Mouse (Mus musculus) macrophage (primary cell): ENCODE results near the gene Dzip1. TPM values are rescaled to one million over a fixed set of nuclear protein-coding genes. Genes with fewer than 3 reads are reported as not detected.

Experiments used
- H3K27ac ChIP-seq: fragments of 350-480 bp; formaldehyde crosslinking; 2 replicates; pipeline ENCODE4 v1.9.0; 2021
- H3K36me3 ChIP-seq: fragments of 350-480 bp; formaldehyde crosslinking; 2 replicates; pipeline ENCODE4 v1.9.0; 2021; ENCODE audit errors: inconsistent target
- H3K4me3 ChIP-seq: fragments of 350-480 bp; formaldehyde crosslinking; 2 replicates; pipeline ENCODE4 v1.9.0; 2021; ENCODE audit errors: inconsistent target
- H3K79me2 ChIP-seq: fragments of 350-480 bp; formaldehyde crosslinking; 2 replicates; pipeline ENCODE4 v1.9.0; 2021; ENCODE audit errors: inconsistent target
- WGBS: methylation state at CpG from one replicate; pipeline ENCODE4 v1.1.7; 2026; ENCODE audit warnings: inconsistent platforms; ENCODE audit not compliant: missing documents; 5-methylcytosine and 5-hydroxymethylcytosine counted together
- polyA plus RNA-seq: library from polyadenylated mRNA; stranded (reverse); fragments of 250-400 nt; gene quantifications from 3 replicates; pipeline ENCODE4 v1.2.4, GENCODE M21; 2018; ENCODE audit warnings: inconsistent platforms

Gene Dzip1
- polyA plus RNA-seq, 1 experiment from 2014 or later = 0.09 TPM

- Histone ChIP-seq H3K36me3 (no peaks in the 10 kb centered on the region), H3K79me2 (peaks cover 30% of the 10 kb centered on the region), H3K4me3 (no peak overlapping the region), H3K27ac (no peak overlapping the region)
- WGBS = 81% methylated on average over 3 of the region's 3 CpGs
Observed at GRCm38 (mm10) chr14:118936236-118936635, 11.0 kb upstream of the Dzip1 start.

GRCm38 (mm10) chr14:118934686-118935085, 9.4 kb upstream of the Dzip1 start:
- H3K27ac ChIP-seq = no peak overlapping the region
- WGBS = 95% methylated on average over 9 of the region's 9 CpGs
- H3K79me2 ChIP-seq = peaks cover 14% of the 10 kb centered on the region

DNA sequence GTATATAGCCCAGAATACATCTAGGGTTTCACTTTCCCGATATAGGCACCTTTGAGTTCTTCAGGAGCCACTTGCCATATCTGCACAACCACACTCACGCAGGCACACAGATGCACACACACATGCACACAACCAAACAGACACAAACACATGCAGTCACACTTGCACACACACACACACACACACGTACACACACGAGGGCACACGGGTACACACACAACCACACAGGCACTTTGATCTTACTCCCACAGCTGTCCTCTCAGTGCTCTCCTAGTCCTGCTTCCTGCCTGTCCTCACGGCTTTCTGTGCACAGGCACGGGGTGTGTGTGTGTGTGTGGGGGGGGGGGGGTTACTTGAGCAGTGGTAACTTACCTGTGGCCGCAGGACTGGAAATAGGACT, 7.7 kb upstream of the Dzip1 start:
- Histone ChIP-seq H3K4me3 (no peak overlapping the region), H3K36me3 (no peaks in the 10 kb centered on the region), H3K27ac (no peak overlapping the region), H3K79me2 (no peaks in the 10 kb centered on the region)
- 58% methylated on average over 5 of the region's 8 CpGs for WGBS

More at GRCm38 (mm10) chr14:118934686-118935085, 9.4 kb upstream of the Dzip1 start:
- no peaks in the 10 kb centered on the region for H3K36me3 ChIP-seq
- H3K4me3 ChIP-seq = no peak overlapping the region

- H3K36me3 ChIP-seq = no peaks in the 10 kb centered on the region
- 89% methylated on average over 2 of the region's 2 CpGs for WGBS
- no peaks in the 10 kb centered on the region for H3K79me2 ChIP-seq
- no peak overlapping the region for H3K27ac ChIP-seq
- H3K4me3 ChIP-seq = no peak overlapping the region
Observed at GRCm38 (mm10) chr14:118931181-118931580, 5.9 kb upstream of the Dzip1 start.

DNA sequence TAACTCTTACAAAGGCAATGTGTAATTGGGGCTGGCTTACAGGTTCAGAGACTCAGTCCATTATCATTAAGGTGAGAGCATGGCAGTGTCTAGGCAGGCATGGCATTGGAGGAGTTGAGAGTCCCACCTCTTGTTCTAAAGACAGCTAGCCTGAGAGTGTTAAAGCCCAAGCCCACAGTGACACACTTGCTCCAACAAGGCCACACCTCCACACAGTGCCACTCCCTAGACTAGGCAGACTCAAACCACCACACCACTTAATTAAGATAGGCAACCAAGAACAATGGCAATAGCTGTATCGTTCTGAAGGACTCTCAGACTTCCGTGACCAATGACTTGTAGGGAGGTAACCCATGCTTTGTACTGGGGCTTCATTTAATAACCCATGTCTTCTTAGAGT, 5.5 kb upstream of the Dzip1 start:
- WGBS = 77% methylated on average over 2 of the region's 2 CpGs
- Histone ChIP-seq H3K36me3 (no peaks in the 10 kb centered on the region), H3K79me2 (no peaks in the 10 kb centered on the region), H3K4me3 (no peak overlapping the region), H3K27ac (no peak overlapping the region)

DNA sequence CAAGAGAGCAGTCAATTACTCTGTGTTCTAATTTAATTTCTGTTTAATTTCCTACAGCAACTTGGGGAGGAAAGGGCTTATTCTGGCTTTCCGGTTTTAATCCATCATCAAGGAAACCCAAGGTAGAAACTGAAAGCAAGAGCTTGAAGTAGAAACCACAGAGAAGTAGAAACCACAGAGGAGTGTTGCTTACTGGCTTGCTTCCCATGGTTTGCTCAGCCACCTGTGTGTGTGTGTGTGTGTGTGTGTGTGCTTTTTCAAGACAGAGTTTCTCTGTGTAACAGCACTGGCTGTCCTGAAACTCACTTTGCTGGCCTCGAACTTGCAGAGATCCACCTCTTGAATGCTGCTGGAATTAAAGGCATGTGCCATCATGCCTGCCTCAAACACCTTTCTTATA, 4.5 kb upstream of the Dzip1 start:
- H3K27ac ChIP-seq = no peak overlapping the region
- WGBS = 6% methylated on average over 2 of the region's 2 CpGs
- H3K79me2 ChIP-seq = no peaks in the 10 kb centered on the region
- H3K4me3 ChIP-seq = no peak overlapping the region
- H3K36me3 ChIP-seq = no peaks in the 10 kb centered on the region

GRCm38 (mm10) chr14:118928565-118928964, 3.3 kb upstream of the Dzip1 start:
- H3K79me2 ChIP-seq = no peaks in the 10 kb centered on the region
- no peak overlapping the region for H3K27ac ChIP-seq
- H3K4me3 ChIP-seq = no peak overlapping the region
- 100% methylated on average over 3 of the region's 3 CpGs for WGBS
- no peaks in the 10 kb centered on the region for H3K36me3 ChIP-seq

DNA sequence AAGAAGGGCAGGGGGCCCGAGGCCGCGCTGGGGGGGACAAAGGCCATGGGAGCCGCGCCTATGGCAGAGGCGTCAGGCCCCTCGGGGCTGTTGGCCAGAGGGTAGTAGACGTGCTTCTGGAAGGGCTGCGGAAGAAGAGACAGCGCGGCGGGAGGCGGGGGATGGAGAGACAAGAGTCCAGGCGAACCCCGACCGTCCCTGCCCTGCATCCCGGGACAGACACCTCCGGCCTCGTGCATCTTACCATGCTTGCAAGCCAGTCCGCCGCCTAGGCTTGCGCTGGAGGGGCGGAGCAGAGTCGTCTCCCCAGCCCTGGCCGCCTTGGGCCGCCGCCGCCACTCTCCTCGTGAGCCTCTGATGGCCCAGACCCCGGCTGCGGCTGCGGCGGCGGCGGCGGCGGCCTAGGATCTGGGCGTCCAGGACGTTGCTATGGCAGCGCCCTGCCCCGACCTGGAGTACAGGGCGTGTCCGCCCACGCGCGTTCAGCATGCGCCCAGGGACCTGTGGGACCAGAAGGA, 2.5 kb downstream of the Dzip1 start:
- H3K79me2 ChIP-seq = no peaks in the 10 kb centered on the region
- WGBS = 8% methylated on average over 47 of the region's 47 CpGs
- H3K36me3 ChIP-seq = no peaks in the 10 kb centered on the region
- no peak overlapping the region for H3K27ac ChIP-seq
- no peak overlapping the region for H3K4me3 ChIP-seq

DNA sequence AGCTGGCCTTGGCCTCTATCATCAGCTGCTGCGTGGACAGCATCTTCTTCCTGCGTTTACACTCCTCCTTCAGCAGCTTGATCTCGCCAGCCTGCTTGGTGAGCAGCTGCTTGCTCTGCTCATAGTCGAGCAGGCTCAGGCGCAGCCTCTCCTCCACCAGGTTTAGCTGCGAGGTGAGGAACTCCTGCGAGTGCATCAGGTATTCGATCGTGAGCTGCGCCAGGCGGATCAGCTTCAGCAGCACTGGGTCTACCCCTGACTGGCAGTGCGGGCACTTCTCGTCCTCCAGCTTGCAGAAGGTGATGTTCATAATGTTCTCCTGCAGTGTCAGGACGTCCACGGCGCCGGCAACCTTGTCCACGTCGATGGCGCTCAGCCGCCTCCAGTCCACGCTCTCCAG, 3.0 kb downstream of the Dzip1 start:
- H3K27ac ChIP-seq = no peak overlapping the region
- H3K4me3 ChIP-seq = no peak overlapping the region
- no peaks in the 10 kb centered on the region for H3K36me3 ChIP-seq
- 52% methylated on average over 22 of the region's 22 CpGs for WGBS
- H3K79me2 ChIP-seq = no peaks in the 10 kb centered on the region

- Histone ChIP-seq H3K36me3 (no peaks in the 10 kb centered on the region), H3K4me3 (no peak overlapping the region), H3K79me2 (no peaks in the 10 kb centered on the region), H3K27ac (no peak overlapping the region)
- 82% methylated on average over 7 of the region's 7 CpGs for WGBS
Observed at GRCm38 (mm10) chr14:118920654-118921053, 4.6 kb downstream of the Dzip1 start.

DNA sequence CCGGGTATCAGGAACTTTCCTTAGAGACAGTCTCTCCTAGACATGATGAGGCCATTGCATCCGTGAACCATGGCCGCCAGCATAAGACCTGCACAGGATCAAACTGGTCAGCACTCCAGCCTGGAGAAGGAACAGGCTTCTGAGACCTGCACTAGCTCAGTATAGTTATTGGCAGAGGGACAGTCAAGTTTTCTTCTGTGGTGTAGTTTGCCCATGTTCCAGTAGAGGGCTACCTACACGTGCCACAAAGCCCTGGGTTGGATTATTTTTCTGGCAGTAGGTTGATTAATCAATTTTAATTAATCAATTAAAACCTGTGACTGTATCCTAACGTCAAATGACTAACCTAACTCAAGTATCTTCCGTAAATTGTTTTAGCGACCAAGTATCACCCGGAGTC, 6.2 kb downstream of the Dzip1 start:
- WGBS = 64% methylated on average over 8 of the region's 8 CpGs
- H3K36me3 ChIP-seq = no peaks in the 10 kb centered on the region

DNA sequence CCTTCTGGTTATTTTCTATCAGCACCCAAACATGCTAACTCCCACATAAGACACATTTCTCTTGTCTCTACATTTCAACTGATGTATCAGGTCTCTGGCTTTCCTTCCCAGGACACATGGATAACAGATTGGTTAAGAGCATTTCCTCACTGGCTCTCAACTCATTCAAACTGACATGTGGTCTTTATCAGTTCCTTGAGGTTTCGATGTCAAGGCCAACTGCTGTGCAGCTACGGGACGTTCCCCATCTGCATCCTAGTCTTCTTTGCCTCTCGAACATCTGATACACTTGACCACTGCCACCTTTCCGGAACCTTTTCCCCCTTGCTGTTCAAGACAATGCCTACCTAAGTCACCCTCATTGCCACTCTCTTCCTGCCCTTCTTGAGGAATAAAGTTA, 11.6 kb downstream of the Dzip1 start:
- no peak overlapping the region for H3K4me3 ChIP-seq
- H3K36me3 ChIP-seq = no peaks in the 10 kb centered on the region
- 42% methylated on average over 5 of the region's 5 CpGs for WGBS
- H3K79me2 ChIP-seq = no peaks in the 10 kb centered on the region
- no peak overlapping the region for H3K27ac ChIP-seq

More for the DNA sequence above, 6.2 kb downstream of the Dzip1 start:
- Histone ChIP-seq H3K79me2 (no peaks in the 10 kb centered on the region), H3K4me3 (no peak overlapping the region), H3K27ac (no peak overlapping the region)

DNA sequence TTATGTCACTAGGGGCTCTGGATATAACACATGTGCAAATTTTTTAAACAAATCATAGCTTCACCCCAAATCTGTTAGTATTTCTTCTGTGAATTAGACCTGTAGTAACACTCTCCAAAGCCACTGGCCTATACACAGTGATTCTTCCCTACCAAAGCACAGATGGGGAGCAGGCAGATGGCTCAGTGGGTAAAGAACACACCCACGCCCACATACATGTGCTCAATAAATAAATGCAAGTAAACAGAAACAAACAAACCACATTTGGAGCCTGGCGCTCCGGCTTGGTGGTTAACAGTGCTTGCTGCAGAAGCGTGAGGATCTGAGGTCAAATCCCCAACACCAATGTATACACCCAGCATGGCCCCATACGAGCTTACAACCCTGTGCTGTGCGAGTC, 13.7 kb downstream of the Dzip1 start:
- no peaks in the 10 kb centered on the region for H3K79me2 ChIP-seq
- no peak overlapping the region for H3K4me3 ChIP-seq
- H3K36me3 ChIP-seq = no peaks in the 10 kb centered on the region
- 92% methylated on average over 6 of the region's 6 CpGs for WGBS
- no peak overlapping the region for H3K27ac ChIP-seq

- 32% methylated on average over 29 of the region's 29 CpGs for WGBS
- H3K4me3 ChIP-seq = peak overlapping the region; percentile 25
- no peak overlapping the region for H3K27ac ChIP-seq
Observed at GRCm38 (mm10) chr14:118910332-118911222, 14.7 kb downstream of the Dzip1 start.

GRCm38 (mm10) chr14:118909872-118910271, 15.4 kb downstream of the Dzip1 start:
- WGBS = 82% methylated on average over 8 of the region's 8 CpGs
- H3K4me3 ChIP-seq = no peak overlapping the region

More at GRCm38 (mm10) chr14:118910332-118911222, 14.7 kb downstream of the Dzip1 start:
- H3K36me3 ChIP-seq = no peaks in the 10 kb centered on the region
- no peaks in the 10 kb centered on the region for H3K79me2 ChIP-seq

More at GRCm38 (mm10) chr14:118909872-118910271, 15.4 kb downstream of the Dzip1 start:
- no peaks in the 10 kb centered on the region for H3K79me2 ChIP-seq
- H3K36me3 ChIP-seq = no peaks in the 10 kb centered on the region
- no peak overlapping the region for H3K27ac ChIP-seq
